Mouse (Mus musculus) brain, embryonic 14.5 days (tissue): ENCODE results near the gene Bcl2.

Source experiments
- CTCF ChIP-seq: fragments of 200-500 bp; IDR thresholded peaks from 2 replicates; pipeline ENCODE4 v1.5.1; 2012; ENCODE audit warnings: inconsistent platforms, mild to moderate bottlenecking, moderate library complexity, borderline replicate concordance; ENCODE audit not compliant: insufficient read depth, insufficient read length; ENCODE audit errors: extremely low read depth
- POLR2A ChIP-seq: fragments of 200-500 bp; IDR thresholded peaks from 2 replicates; pipeline ENCODE4 v1.6.1; 2012; ENCODE audit warnings: mild to moderate bottlenecking, inconsistent platforms, borderline replicate concordance; ENCODE audit not compliant: poor library complexity, insufficient read depth, insufficient read length, severe bottlenecking; ENCODE audit errors: extremely low read depth

GRCm38 (mm10) chr1:106612166-106613031 is 101.7 kb downstream of the Bcl2 start:
- TF ChIP-seq POLR2A = no peak
- TF ChIP-seq CTCF = no peak
